Mouse (Mus musculus) hindbrain, embryonic 13.5 days (tissue): ENCODE data around the gene Ndufa13. TPM values are rescaled to one million over a fixed set of nuclear protein-coding genes. Genes with fewer than 3 reads are reported as not detected.
A peak's percentile ranks its signal among the peaks of the same experiment; 100 is the strongest.

Experiments used
- ATAC-seq: fragments of 200-750 bp; cut with Nextera tagmentation; 2 replicates; pipeline ENCODE4 v1.8.0; 2017; ENCODE audit warnings: moderate TSS enrichment; ENCODE audit not compliant: low FRiP score
- H3K27ac ChIP-seq: fragments of 300-500 bp; sonication (generic); 2 replicates; pipeline ENCODE4 v1.5.1; 2015; ENCODE audit warnings: inconsistent platforms, mild to moderate bottlenecking, moderate library complexity
- H3K27me3 ChIP-seq: fragments of 300-500 bp; sonication (generic); 2 replicates; pipeline ENCODE4 v1.6.1; 2015; ENCODE audit warnings: mild to moderate bottlenecking, inconsistent platforms
- H3K36me3 ChIP-seq: fragments of 300-500 bp; sonication (generic); 2 replicates; pipeline ENCODE4 v1.6.1; 2015; ENCODE audit warnings: mild to moderate bottlenecking, inconsistent platforms
- H3K4me1 ChIP-seq: fragments of 300-500 bp; sonication (generic); replicated peaks from 2 replicates; pipeline ENCODE4 v1.6.1; 2015; ENCODE audit warnings: inconsistent platforms
- H3K4me2 ChIP-seq: fragments of 300-500 bp; sonication (generic); 2 replicates; pipeline ENCODE4 v1.6.1; 2015; ENCODE audit warnings: inconsistent platforms, mild to moderate bottlenecking, moderate library complexity
- H3K4me3 ChIP-seq: fragments of 300-500 bp; sonication (generic); 2 replicates; pipeline ENCODE4 v1.5.1; 2015; ENCODE audit warnings: mild to moderate bottlenecking, inconsistent platforms
- H3K9ac ChIP-seq: fragments of 300-500 bp; sonication (generic); 2 replicates; pipeline ENCODE4 v1.6.1; 2015; ENCODE audit warnings: mild to moderate bottlenecking, inconsistent platforms
- H3K9me3 ChIP-seq: fragments of 300-500 bp; sonication (generic); 2 replicates; pipeline ENCODE4 v1.6.1; 2016; ENCODE audit warnings: inconsistent platforms
- WGBS: fragments of 180-500 bp; shearing (Covaris S2); methylation state at CpG from one replicate; pipeline ENCODE4 v1.1.7; 2015; 5-methylcytosine and 5-hydroxymethylcytosine counted together
- polyA plus RNA-seq: library from polyadenylated mRNA; unstranded; fragments of >200 nt; fragmentation: Nextera tagmentation; extraction: Ambion mirVana; gene quantifications from 2 replicates; pipeline ENCODE4 v1.2.1, GENCODE M21; 2015

Gene Ndufa13
- polyA plus RNA-seq, 1 experiment from 2014 or later, result 198 TPM

DNA sequence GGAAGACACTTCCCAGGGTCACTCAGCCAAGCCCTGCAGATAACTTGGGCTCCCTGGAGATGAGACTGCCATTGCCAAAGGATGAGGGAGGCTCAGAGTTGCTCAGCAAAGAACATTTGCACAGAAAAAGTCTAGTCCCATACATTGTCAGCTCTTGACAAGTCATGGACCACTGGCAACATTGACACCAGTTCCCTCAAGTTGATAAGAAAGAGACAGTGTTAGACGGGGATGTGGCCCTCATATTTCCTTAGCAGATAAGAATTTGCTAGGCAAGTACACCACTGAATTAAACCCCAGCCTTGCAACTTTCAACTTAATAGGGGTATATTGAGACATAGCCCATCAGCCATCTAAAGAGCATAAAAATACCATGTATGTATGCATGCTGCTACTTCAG, 21.6 kb upstream of the Ndufa13 start:
- ATAC-seq, result no peak
- H3K4me2 ChIP-seq, result no peak overlapping the region
- peaks cover 5% of the 10 kb centered on the region; the same call in 1 of the 2 replicates for H3K36me3 ChIP-seq
- peaks cover 19% of the 10 kb centered on the region for H3K4me1 ChIP-seq
- H3K4me3 ChIP-seq, result no peak overlapping the region
- WGBS, result 90% methylated on average over 1 of the region's 1 CpGs
- H3K9ac ChIP-seq, result no peak overlapping the region
- no peaks in the 10 kb centered on the region for H3K27me3 ChIP-seq
- no peak overlapping the region for H3K27ac ChIP-seq
- no peaks in the 10 kb centered on the region for H3K9me3 ChIP-seq

DNA sequence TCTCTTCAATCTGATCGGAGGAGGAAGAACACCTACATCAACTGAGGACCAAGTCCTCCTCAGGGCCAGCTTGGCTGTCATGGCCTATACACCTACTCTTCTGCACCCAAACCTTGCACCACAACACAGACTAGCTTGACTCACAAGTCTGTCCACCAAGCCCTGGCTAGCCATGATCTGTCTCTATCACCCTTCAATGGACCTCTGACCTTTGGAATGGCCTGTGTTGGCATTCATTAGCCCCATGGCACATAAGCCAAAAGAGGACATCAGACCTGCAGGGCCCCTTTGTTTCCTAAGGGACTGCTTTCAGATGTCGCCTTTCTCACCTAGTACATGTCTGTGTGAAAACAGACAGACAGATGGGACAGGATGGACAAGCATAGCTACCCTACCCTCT, 18.8 kb upstream of the Ndufa13 start:
- WGBS, result 94% methylated on average over 2 of the region's 2 CpGs
- H3K27me3 ChIP-seq, result no peaks in the 10 kb centered on the region
- ATAC-seq, result no peak
- no peaks in the 10 kb centered on the region for H3K9me3 ChIP-seq
- peaks cover 16% of the 10 kb centered on the region for H3K36me3 ChIP-seq
- peak overlapping the region; percentile 85 for H3K27ac ChIP-seq
- H3K4me3 ChIP-seq, result no peak overlapping the region
- H3K4me1 ChIP-seq, result peaks cover 19% of the 10 kb centered on the region
- H3K9ac ChIP-seq, result peak overlapping the region; percentile 44
- no peak overlapping the region for H3K4me2 ChIP-seq

DNA sequence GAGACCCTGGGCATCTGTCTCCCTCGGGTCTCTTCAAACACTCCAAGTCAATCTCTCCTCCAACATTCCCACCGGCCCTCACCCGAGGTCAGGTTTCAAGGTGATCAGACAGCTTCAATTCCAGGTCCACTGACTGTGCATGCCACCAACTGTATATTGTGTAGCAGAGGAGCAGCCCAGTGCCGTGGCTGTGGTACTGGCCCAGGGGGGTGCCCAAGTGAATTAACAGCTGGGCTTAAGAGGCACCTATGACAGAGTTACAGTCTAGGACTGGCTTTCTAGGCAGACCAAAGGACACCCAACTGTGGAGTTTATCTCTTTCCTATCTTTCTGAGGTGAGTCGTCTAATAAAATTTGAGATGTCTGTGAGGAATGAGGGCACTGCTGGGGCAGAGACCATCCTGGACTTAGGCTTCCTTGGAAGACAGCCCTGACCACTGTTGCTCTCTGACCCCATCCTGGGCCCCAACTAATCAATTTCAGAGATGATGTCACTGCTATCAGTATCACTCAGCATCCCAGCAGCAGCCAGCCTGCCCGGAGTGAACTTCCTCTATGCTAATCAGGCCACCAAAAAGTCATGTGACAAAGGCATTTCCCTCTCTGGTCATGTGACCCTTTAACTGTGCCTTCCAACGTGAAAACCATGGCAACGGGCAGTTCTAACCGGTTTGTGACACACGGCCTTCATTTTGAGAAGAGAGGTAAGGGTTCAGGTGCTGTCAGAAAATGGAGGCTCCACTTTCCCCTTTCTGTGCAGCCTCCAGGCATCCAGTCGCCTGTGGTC, 17.7 kb upstream of the Ndufa13 start:
- WGBS, result 47% methylated on average over 11 of the region's 11 CpGs

DNA sequence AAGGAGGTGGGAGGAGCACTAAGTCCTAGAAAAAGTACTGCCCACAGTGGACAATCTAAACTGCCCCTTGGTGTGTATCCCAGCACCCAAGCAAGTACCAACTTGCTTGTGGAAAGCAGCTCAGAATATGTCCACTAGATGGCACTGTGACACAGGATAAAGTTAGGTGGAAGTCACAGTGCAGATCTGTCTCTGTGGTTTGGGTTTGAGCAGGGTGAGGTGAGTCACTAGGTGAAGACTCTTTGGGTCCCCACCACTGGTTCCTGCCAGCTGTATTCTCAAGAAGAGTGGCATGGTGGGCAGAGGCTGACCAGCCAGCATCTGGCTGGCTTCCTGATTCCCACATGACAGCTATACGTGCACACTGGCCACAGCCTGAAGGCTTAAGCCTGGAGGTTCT, 16.7 kb upstream of the Ndufa13 start:
- Histone ChIP-seq H3K27me3 (no peaks in the 10 kb centered on the region), H3K36me3 (peaks cover 36% of the 10 kb centered on the region), H3K9me3 (no peaks in the 10 kb centered on the region), H3K4me3 (no peak overlapping the region), H3K9ac (no peak overlapping the region), H3K27ac (no peak overlapping the region), H3K4me1 (peaks cover 19% of the 10 kb centered on the region), H3K4me2 (no peak overlapping the region)
- WGBS, result 72% methylated on average over 1 of the region's 1 CpGs
- ATAC-seq, result peak; percentile 65

More for the DNA sequence above, 17.7 kb upstream of the Ndufa13 start:
- Histone ChIP-seq H3K27ac (peak overlapping the region; percentile 85), H3K4me3 (no peak overlapping the region), H3K4me2 (peak overlapping the region; percentile 20), H3K9ac (peak overlapping the region; percentile 44), H3K9me3 (no peaks in the 10 kb centered on the region), H3K4me1 (peaks cover 19% of the 10 kb centered on the region), H3K27me3 (no peaks in the 10 kb centered on the region), H3K36me3 (peaks cover 25% of the 10 kb centered on the region)
- peak; percentile 65 for ATAC-seq

DNA sequence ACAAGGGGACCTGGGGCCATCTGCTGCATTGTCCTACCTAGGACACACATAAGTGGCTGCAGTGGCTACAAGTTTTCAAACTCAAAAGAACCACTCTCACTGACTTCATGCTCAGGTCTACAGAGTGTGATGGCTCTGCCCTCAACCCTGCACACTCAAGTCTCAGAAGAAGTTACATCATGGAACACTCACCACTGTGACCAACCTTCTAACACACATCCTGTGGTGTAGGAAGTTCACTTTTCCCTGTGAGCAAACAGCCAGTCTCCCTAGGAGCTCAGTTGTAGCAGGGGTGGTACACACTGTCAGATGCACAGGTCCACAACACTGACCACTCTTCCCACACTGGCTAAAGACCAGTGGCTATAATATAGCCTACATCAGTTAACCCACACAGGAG, 16.1 kb upstream of the Ndufa13 start:
- peaks cover 41% of the 10 kb centered on the region for H3K36me3 ChIP-seq
- H3K27ac ChIP-seq, result no peak overlapping the region
- ATAC-seq, result no peak
- H3K4me1 ChIP-seq, result peaks cover 19% of the 10 kb centered on the region
- H3K9me3 ChIP-seq, result no peaks in the 10 kb centered on the region
- H3K27me3 ChIP-seq, result no peaks in the 10 kb centered on the region
- H3K4me3 ChIP-seq, result no peak overlapping the region
- no peak overlapping the region for H3K4me2 ChIP-seq
- H3K9ac ChIP-seq, result no peak overlapping the region

- Histone ChIP-seq H3K9ac (peak overlapping the region; percentile 4; the same call in 1 of the 2 replicates), H3K27me3 (no peaks in the 10 kb centered on the region), H3K27ac (no peak overlapping the region), H3K4me1 (peaks cover 11% of the 10 kb centered on the region), H3K4me3 (no peak overlapping the region), H3K4me2 (no peak overlapping the region), H3K36me3 (peaks cover 69% of the 10 kb centered on the region), H3K9me3 (no peaks in the 10 kb centered on the region)
- ATAC-seq, result no peak
- 44% methylated on average over 5 of the region's 5 CpGs for WGBS
Observed at GRCm38 (mm10) chr8:69915748-69916147, 13.4 kb upstream of the Ndufa13 start.

- no peak overlapping the region for H3K4me2 ChIP-seq
- no peak overlapping the region for H3K4me3 ChIP-seq
- no peaks in the 10 kb centered on the region for H3K4me1 ChIP-seq
- peaks cover 81% of the 10 kb centered on the region for H3K36me3 ChIP-seq
- ATAC-seq, result no peak
- no peaks in the 10 kb centered on the region for H3K27me3 ChIP-seq
- H3K9me3 ChIP-seq, result no peaks in the 10 kb centered on the region
- H3K9ac ChIP-seq, result 0 out of 2 replicates have a peak overlapping the region, but pooled peaks have one; percentile 15
- no peak overlapping the region for H3K27ac ChIP-seq
- 87% methylated on average over 4 of the region's 4 CpGs for WGBS
Observed at GRCm38 (mm10) chr8:69914526-69914925, 12.2 kb upstream of the Ndufa13 start.

DNA sequence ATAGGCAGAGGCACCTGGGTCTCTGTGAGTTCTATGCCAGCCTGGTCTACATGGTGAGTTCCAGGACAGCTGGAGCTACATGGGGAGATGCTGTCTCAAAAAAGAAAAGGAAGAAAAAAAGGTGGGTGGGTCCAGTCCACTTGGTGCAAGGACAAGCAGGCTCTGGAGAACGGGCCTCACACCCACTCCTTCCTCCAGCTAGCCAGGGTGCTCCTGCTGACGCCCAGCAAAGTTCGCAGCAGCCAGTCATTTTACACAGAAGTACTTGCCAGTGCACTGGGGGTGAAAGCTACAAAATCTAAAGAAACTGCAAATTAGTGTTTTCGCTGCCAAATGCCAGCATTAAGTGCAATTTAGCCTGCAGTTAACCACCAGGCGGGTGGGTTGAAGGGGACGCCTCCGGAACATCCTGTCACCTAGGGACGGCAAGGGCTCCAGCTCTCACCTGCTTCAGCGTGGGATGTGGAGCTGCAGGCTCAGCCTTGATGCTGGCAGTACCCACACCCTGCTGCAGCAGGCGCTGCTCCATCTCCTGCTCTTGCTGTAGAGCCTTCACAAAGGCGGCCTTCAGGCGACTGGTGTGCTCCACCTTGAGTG, 10.2 kb upstream of the Ndufa13 start:
- H3K36me3 ChIP-seq, result peaks cover 94% of the 10 kb centered on the region

DNA sequence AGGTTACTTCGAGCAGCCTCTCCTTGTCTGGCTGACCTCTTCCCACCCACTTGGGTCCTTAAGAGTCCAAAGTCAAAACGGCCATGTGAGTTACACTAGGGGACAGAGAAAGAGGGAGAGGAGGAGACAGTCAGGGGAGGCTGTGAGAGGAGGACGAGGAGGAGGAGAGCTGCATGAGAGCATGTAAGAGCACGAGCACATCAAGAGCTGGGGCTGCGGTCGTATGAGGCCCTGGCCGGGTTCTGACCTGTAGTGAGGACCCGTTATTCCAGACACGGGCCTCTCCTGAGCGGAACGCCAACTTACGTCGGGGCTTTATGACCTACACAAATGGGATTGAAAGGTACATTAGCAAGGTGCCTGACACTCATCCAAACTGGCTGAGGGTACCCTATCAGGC, 9.6 kb upstream of the Ndufa13 start:
- no peaks in the 10 kb centered on the region for H3K9me3 ChIP-seq
- no peak overlapping the region for H3K9ac ChIP-seq
- H3K4me3 ChIP-seq, result no peak overlapping the region
- no peaks in the 10 kb centered on the region for H3K27me3 ChIP-seq
- H3K4me1 ChIP-seq, result no peaks in the 10 kb centered on the region
- 94% methylated on average over 13 of the region's 13 CpGs for WGBS
- ATAC-seq, result no peak
- no peak overlapping the region for H3K4me2 ChIP-seq
- peaks cover 90% of the 10 kb centered on the region for H3K36me3 ChIP-seq
- H3K27ac ChIP-seq, result no peak overlapping the region

More for the DNA sequence above, 10.2 kb upstream of the Ndufa13 start:
- no peak overlapping the region for H3K4me3 ChIP-seq
- H3K4me1 ChIP-seq, result no peaks in the 10 kb centered on the region
- H3K9ac ChIP-seq, result no peak overlapping the region
- no peak overlapping the region for H3K27ac ChIP-seq
- H3K9me3 ChIP-seq, result no peaks in the 10 kb centered on the region
- 92% methylated on average over 12 of the region's 12 CpGs for WGBS
- no peak for ATAC-seq
- no peaks in the 10 kb centered on the region for H3K27me3 ChIP-seq
- H3K4me2 ChIP-seq, result no peak overlapping the region

DNA sequence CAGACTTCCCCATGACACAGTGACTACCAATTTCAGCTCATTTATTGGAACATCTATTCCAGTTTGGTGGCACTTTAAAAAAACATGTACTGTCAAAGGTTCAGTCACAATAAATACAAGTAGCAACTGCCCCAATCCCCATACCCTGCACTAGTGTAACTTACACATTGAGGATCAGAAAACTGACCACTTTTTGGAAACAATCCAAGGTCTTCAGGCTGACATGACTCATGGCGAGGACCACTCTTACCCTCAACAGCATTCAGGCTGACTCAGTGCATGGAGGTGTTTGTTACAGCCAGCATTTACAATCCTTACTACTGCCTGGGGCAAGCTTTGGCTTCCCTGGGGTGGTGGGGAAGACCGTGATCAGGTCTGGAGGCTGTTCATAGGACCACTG, 4.7 kb upstream of the Ndufa13 start:
- no peaks in the 10 kb centered on the region for H3K9me3 ChIP-seq
- no peak overlapping the region for H3K4me2 ChIP-seq
- no peaks in the 10 kb centered on the region for H3K27me3 ChIP-seq
- ATAC-seq, result no peak
- no peak overlapping the region for H3K27ac ChIP-seq
- peaks cover 15% of the 10 kb centered on the region for H3K4me1 ChIP-seq
- no peak overlapping the region for H3K4me3 ChIP-seq
- WGBS, result 86% methylated on average over 2 of the region's 2 CpGs
- H3K36me3 ChIP-seq, result peaks cover 43% of the 10 kb centered on the region
- H3K9ac ChIP-seq, result no peak overlapping the region

DNA sequence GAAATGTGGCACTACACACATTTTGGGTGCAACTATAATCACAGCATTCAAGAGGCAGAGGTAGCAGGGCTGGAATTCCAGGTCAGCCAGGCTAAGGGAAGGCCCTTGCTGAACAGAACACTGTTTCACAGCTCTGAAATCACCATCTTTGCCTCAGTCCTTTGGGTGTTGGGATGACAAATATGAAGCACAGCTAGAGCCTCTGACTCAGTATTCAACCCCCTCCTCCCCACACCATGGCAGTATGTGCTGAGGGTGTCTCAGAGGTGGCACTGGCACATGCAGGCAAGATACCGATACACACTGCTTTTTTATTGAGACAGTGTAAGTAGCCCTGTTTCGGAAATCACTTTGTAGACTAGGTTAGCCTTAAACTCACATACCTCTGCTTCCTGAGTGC, 3.9 kb upstream of the Ndufa13 start:
- 97% methylated on average over 2 of the region's 2 CpGs for WGBS
- Histone ChIP-seq H3K4me1 (peaks cover 20% of the 10 kb centered on the region), H3K27ac (no peak overlapping the region), H3K9me3 (no peaks in the 10 kb centered on the region), H3K36me3 (peaks cover 35% of the 10 kb centered on the region), H3K4me3 (no peak overlapping the region), H3K9ac (no peak overlapping the region), H3K4me2 (no peak overlapping the region), H3K27me3 (no peaks in the 10 kb centered on the region)
- no peak for ATAC-seq

DNA sequence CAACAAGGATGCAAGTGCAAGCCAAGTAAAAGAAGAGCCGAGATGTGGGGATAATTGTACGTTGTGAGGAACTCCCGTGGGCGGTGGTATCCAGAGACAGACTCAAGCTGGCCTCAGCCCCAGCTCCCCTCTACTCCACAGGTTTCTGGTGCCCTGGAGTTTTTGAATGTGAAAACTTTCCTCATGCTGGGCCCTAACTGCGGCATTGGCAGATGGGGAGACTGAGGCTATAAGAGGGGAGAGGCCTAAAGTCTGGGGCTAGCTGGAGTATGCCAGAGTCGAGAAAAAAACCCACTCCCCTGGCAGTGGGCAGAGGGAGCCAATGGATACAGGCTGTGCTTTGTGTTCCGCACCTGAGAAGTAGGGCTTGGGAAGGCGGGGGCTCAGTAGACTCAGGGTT, 1.7 kb upstream of the Ndufa13 start:
- no peaks in the 10 kb centered on the region for H3K9me3 ChIP-seq
- H3K4me1 ChIP-seq, result peaks cover 38% of the 10 kb centered on the region
- ATAC-seq, result no peak
- no peak overlapping the region for H3K4me3 ChIP-seq
- WGBS, result 80% methylated on average over 8 of the region's 8 CpGs
- no peaks in the 10 kb centered on the region for H3K27me3 ChIP-seq
- peak overlapping the region; percentile 98 for H3K4me2 ChIP-seq
- no peak overlapping the region for H3K27ac ChIP-seq
- peak overlapping the region; percentile 58; the same call in 1 of the 2 replicates for H3K9ac ChIP-seq
- H3K36me3 ChIP-seq, result peaks cover 13% of the 10 kb centered on the region
